Mouse (Mus musculus) cerebellum, postnatal 14 days (tissue): ENCODE results near the gene A530064D06Rik.
"Not testable (repeated sequence)": the region's sequence is repeated elsewhere in the genome, so short reads cannot be mapped to it uniquely, and the experiment has no call there.

Experiments
- DNase-seq, 2 experiments: peaks; one replicate each; pipeline ENCODE4 v3.0.0; 2021; ENCODE audit warnings: mixed read lengths in 2 of 2

Gene A530064D06Rik

GRCm38 (mm10) chr17:48167103-48167502 lies at the start of gene A530064D06Rik:
TSS of gene A530064D06Rik (minus strand) at chr17:48167275.
- DNase-seq = not testable (repeated sequence)

- no peak for DNase-seq
These were observed 48.4 kb upstream of the A530064D06Rik start for GRCm38 (mm10) chr17:48215429-48215828.

- DNase-seq = no peak
These were observed 46.4 kb upstream of the A530064D06Rik start for GRCm38 (mm10) chr17:48213511-48213910.

GRCm38 (mm10) chr17:48212596-48212995 lies 45.5 kb upstream of the A530064D06Rik start:
- DNase-seq = no peak

- no peak for DNase-seq
These were observed 36.0 kb upstream of the A530064D06Rik start for GRCm38 (mm10) chr17:48203086-48203485.

GRCm38 (mm10) chr17:48192366-48192765 lies 25.3 kb upstream of the A530064D06Rik start:
- no peak for DNase-seq

GRCm38 (mm10) chr17:48185252-48185651 lies 18.2 kb upstream of the A530064D06Rik start:
- DNase-seq = no peak

- no peak for DNase-seq
These were observed 9.5 kb downstream of the A530064D06Rik start for GRCm38 (mm10) chr17:48157382-48158076.

GRCm38 (mm10) chr17:48146120-48146519 lies 21.0 kb downstream of the A530064D06Rik start, which contains the start of gene 9830107B12Rik:
TSS of gene 9830107B12Rik (minus strand) at chr17:48146268.
- no peak for DNase-seq

GRCm38 (mm10) chr17:48132810-48133209 lies 34.3 kb downstream of the A530064D06Rik start:
- no peak for DNase-seq

GRCm38 (mm10) chr17:48120456-48120855 lies 46.6 kb downstream of the A530064D06Rik start:
- no peak for DNase-seq

GRCm38 (mm10) chr17:48119656-48120055 lies 47.4 kb downstream of the A530064D06Rik start:
- DNase-seq = peak; percentile 80 to 91

- no peak for DNase-seq
These were observed 48.5 kb downstream of the A530064D06Rik start for GRCm38 (mm10) chr17:48118570-48118969.

- DNase-seq = peak; percentile 26 to 57
These were observed 56.4 kb downstream of the A530064D06Rik start for GRCm38 (mm10) chr17:48110547-48111287.

GRCm38 (mm10) chr17:48108520-48108919 lies 58.6 kb downstream of the A530064D06Rik start:
- DNase-seq = no peak

GRCm38 (mm10) chr17:48107862-48108261 lies 59.2 kb downstream of the A530064D06Rik start:
- DNase-seq = peak; percentile 9 to 23

- no peak for DNase-seq
These were observed 59.7 kb downstream of the A530064D06Rik start for GRCm38 (mm10) chr17:48107333-48107732.

GRCm38 (mm10) chr17:48100441-48101417 lies 66.3 kb downstream of the A530064D06Rik start:
- DNase-seq = peak; percentile 91

GRCm38 (mm10) chr17:48099312-48099711 lies 67.8 kb downstream of the A530064D06Rik start:
- no peak for DNase-seq
